Mouse (Mus musculus): ENCODE data around the gene Pdhx. TPM values are rescaled to one million over a fixed set of nuclear protein-coding genes. Genes with fewer than 3 reads are reported as not detected.

Gene Pdhx
- polyA plus RNA-seq, 1 experiment from 2014 or later, result 59.3 TPM

DNA sequence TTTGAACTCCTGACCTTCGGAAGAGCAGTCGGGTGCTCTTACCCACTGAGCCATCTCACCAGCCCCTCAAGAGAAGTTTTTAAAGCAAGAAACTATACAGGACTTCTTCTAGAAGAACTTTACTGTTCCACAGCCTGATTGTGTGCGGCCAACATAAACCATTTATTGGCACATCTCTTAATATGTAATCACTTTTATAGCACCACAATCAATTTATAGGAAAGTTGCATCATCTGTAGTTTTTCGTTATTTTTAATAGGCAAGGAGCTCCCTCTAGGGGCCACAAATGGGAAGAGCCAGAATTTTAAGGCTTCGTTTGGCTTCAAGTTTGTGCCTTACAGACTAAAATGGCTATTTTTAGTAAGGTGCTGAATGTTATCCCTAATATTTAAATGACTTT lies 11.1 kb upstream of the Pdhx start:
- H3K27me3 ChIP-seq, result no peaks in the 10 kb centered on the region
- H3K36me3 ChIP-seq (ENCODE audit: poor library complexity, severe bottlenecking), result peaks cover 19% of the 10 kb centered on the region
- no peaks in the 10 kb centered on the region for H3K9me3 ChIP-seq (replicated peaks)
- ATAC-seq, result no peak
- 65% methylated on average over 5 of the region's 5 CpGs for WGBS
- H3K9ac ChIP-seq, result no peak overlapping the region
- 0 out of 2 replicates have a peak, but pooled peaks cover under 1% of the 10 kb centered on the region for H3K4me1 ChIP-seq
- H3K4me2 ChIP-seq, result no peak overlapping the region
- no peak overlapping the region for H3K4me3 ChIP-seq
- H3K27ac ChIP-seq, result no peak overlapping the region

DNA sequence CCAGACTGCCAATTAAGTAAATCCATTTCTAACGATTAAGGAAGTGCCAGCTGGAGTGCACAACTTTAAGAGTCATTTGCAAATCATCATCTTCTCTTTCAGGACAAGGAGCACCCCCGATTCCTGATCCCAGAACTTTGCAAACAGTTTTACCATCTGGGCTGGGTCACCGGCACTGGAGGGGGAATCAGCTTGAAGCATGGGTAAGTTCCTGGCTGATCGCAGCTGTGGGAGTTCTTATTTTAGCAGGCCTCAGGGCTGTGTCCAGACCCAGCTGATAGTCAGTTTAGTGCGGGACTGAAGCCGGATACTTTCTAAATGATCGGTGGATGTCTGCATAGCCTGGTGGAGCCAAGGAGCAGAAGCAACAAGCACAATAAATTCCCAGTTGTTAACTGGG lies 9.5 kb upstream of the Pdhx start:
- Histone ChIP-seq H3K4me1 (no peaks in the 10 kb centered on the region), H3K9ac (no peak overlapping the region), H3K36me3 (ENCODE audit: poor library complexity, severe bottlenecking) (0 out of 2 replicates have a peak, but pooled peaks cover 4% of the 10 kb centered on the region), H3K4me3 (no peak overlapping the region), H3K9me3 (replicated peaks) (no peaks in the 10 kb centered on the region), H3K27ac (no peak overlapping the region), H3K4me2 (no peak overlapping the region), H3K27me3 (no peaks in the 10 kb centered on the region)
- ATAC-seq, result no peak
- WGBS, result 80% methylated on average over 7 of the region's 7 CpGs

DNA sequence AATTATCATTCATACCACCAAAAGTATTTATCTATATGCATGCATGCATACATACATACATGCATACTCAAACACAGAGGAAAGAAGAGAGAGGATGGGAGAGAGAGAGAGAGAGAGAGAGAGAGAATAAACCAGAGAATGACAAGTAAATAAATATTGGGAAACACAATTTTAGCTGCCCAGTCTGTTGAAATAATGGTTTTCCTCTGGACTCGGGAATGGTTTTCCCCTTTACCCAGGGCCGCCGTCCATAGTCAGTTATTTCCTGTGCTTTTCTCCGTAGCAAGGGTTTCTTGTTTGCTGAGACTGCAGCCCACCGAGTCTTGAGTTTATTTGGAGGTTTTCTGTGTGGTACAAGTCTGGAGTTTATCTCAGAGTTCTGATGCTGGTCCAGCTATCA lies 8.4 kb upstream of the Pdhx start:
- Histone ChIP-seq H3K27me3 (no peaks in the 10 kb centered on the region), H3K36me3 (ENCODE audit: poor library complexity, severe bottlenecking) (0 out of 2 replicates have a peak, but pooled peaks cover 4% of the 10 kb centered on the region), H3K4me3 (no peak overlapping the region), H3K4me1 (no peaks in the 10 kb centered on the region), H3K9ac (no peak overlapping the region), H3K4me2 (no peak overlapping the region), H3K27ac (no peak overlapping the region), H3K9me3 (replicated peaks) (no peaks in the 10 kb centered on the region)
- ATAC-seq, result no peak
- WGBS, result 85% methylated on average over 5 of the region's 5 CpGs

DNA sequence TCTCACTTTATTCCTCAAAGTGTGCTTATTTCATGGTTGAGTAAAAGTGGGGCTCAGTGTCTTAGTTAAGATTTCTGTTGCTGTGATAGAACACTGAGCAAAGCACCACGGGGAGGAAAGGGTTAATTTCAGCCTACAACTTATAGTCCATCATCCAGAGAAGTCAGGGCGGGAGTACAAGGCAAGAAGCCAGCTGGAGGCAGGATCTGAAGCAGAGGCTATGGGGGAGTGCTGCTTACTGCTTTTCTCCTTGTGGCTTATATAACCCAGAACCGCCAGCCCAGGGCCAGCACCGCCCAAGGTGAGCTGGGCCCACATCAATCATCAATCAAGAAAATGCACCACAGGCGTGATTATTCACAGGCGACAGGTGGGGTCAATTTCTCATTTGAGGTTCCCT lies 7.8 kb upstream of the Pdhx start:
- Histone ChIP-seq H3K4me1 (no peaks in the 10 kb centered on the region), H3K9ac (no peak overlapping the region), H3K9me3 (replicated peaks) (no peaks in the 10 kb centered on the region), H3K36me3 (ENCODE audit: poor library complexity, severe bottlenecking) (0 out of 2 replicates have a peak, but pooled peaks cover 4% of the 10 kb centered on the region), H3K27me3 (no peaks in the 10 kb centered on the region), H3K4me2 (no peak overlapping the region), H3K4me3 (no peak overlapping the region), H3K27ac (no peak overlapping the region)
- 76% methylated on average over 6 of the region's 6 CpGs for WGBS
- ATAC-seq, result no peak

DNA sequence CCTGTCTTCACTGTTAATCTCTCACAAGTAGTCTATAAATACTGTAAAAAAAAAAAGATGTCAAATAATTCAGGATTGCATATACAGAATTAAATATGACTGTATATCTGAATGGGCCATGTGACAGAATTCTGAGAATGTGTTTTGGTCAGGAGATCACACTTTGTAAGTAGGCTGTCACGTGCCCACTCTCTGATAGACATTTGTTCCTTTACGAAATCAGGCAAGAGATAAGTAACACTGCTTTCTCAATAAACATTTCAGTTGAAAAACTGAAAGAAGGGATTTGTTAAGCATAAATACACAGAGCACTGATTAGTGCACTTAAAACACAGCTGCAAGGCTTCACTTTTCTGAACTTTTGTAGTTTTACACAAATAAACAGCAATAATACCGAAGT lies 2.7 kb downstream of the Pdhx start:
- no peaks in the 10 kb centered on the region for H3K27me3 ChIP-seq
- no peaks in the 10 kb centered on the region for H3K9me3 ChIP-seq (replicated peaks)
- no peak overlapping the region for H3K9ac ChIP-seq
- no peak overlapping the region for H3K4me3 ChIP-seq
- no peaks in the 10 kb centered on the region for H3K36me3 ChIP-seq (ENCODE audit: poor library complexity, severe bottlenecking)
- H3K4me1 ChIP-seq, result peaks cover 26% of the 10 kb centered on the region
- H3K4me2 ChIP-seq, result no peak overlapping the region
- ATAC-seq, result no peak
- H3K27ac ChIP-seq, result no peak overlapping the region
- 72% methylated on average over 3 of the region's 3 CpGs for whole genome bisulfite sequencing

DNA sequence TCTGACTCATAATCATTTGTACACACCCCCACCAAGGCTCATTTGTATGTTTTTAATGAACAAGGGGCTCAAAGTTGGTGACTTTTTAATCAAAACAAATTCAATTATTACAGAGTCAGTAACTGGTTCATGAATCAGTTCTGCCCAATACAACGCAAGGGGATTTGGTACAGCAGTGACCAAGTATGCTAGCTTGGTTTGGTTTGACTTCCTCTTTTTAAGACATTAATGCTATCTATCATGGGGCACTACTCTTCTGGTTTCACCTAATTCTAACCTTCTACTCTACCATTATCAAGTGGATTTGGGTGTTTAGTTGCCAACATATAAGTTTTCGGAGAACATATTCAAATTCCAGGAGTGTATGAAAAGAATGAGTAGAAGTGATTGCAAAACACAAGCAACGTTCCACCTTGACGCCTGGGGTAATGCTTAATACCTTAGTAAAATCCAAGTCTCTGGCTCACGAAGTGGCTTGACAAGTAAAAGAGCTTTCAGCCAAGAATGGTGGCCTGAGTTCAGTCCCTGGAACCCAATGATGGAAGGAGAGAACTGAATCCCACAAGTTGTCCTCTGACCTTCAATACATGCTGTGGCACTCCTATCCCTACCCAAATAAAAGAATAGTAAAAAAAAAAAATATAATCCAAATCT lies 3.4 kb downstream of the Pdhx start:
- H3K4me1 ChIP-seq, result peaks cover 26% of the 10 kb centered on the region
- no peak overlapping the region for H3K27ac ChIP-seq
- ATAC-seq, result no peak
- WGBS, result 96% methylated on average over 5 of the region's 5 CpGs
- no peak overlapping the region for H3K4me3 ChIP-seq
- no peaks in the 10 kb centered on the region for H3K27me3 ChIP-seq
- H3K9me3 ChIP-seq (replicated peaks), result no peaks in the 10 kb centered on the region
- H3K9ac ChIP-seq, result no peak overlapping the region
- H3K36me3 ChIP-seq (ENCODE audit: poor library complexity, severe bottlenecking), result no peaks in the 10 kb centered on the region
- no peak overlapping the region for H3K4me2 ChIP-seq

DNA sequence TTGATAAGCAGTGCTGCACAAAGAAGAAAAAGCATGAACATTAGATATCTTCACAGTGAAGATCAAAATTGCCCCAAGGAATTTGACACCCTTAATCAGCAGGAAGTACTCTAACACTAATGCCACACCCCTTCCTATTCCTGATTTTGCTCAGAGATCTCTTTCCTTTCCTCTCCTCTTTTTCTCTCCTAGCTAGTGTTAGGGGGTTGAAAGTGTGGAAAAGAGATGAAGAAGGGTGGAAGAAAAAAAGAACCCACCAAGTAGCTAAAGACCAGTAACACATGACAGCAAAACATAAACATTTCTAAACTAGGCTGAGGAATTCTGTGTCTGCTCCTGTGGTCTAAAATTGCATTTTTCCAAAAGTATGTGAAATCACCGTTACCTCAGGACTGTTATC lies 4.7 kb downstream of the Pdhx start:
- Histone ChIP-seq H3K9me3 (replicated peaks) (no peaks in the 10 kb centered on the region), H3K9ac (no peak overlapping the region), H3K36me3 (ENCODE audit: poor library complexity, severe bottlenecking) (no peaks in the 10 kb centered on the region), H3K4me3 (no peak overlapping the region), H3K27ac (no peak overlapping the region), H3K27me3 (no peaks in the 10 kb centered on the region), H3K4me1 (peaks cover 21% of the 10 kb centered on the region), H3K4me2 (no peak overlapping the region)
- ATAC-seq, result no peak
- WGBS, result 94% methylated on average over 1 of the region's 1 CpGs

DNA sequence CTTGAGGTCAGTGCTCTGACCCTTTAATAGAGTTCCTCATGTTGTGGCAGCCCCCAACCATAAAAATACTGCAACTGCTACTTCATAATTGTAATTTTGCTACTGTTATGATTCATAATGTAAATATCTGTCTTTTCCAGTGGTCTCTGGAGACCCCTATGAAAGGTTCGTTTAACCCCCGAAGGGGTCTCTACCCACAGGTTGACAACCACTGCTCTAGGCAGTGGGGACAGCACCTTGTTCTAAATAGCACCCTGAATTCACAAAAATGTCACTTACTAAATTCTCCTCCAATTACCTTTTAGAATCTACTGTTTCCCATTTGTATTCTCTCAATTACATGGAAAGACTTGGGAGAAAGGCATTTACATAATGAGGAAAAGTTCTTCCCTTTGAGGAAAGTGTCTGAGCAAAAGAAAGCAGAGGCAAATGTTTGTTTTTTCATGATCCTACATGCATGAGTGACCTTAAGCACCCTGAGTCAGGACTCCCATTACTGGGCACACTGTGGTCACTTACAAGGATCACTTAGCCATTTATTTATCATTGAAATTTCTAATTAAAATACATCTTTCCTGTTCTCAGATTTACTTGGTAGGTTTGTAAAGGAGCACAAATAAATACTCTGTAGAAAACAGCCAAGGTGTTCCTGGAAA lies 5.6 kb downstream of the Pdhx start:
- no peaks in the 10 kb centered on the region for H3K9me3 ChIP-seq (replicated peaks)
- H3K27ac ChIP-seq, result no peak overlapping the region
- H3K27me3 ChIP-seq, result no peaks in the 10 kb centered on the region

DNA sequence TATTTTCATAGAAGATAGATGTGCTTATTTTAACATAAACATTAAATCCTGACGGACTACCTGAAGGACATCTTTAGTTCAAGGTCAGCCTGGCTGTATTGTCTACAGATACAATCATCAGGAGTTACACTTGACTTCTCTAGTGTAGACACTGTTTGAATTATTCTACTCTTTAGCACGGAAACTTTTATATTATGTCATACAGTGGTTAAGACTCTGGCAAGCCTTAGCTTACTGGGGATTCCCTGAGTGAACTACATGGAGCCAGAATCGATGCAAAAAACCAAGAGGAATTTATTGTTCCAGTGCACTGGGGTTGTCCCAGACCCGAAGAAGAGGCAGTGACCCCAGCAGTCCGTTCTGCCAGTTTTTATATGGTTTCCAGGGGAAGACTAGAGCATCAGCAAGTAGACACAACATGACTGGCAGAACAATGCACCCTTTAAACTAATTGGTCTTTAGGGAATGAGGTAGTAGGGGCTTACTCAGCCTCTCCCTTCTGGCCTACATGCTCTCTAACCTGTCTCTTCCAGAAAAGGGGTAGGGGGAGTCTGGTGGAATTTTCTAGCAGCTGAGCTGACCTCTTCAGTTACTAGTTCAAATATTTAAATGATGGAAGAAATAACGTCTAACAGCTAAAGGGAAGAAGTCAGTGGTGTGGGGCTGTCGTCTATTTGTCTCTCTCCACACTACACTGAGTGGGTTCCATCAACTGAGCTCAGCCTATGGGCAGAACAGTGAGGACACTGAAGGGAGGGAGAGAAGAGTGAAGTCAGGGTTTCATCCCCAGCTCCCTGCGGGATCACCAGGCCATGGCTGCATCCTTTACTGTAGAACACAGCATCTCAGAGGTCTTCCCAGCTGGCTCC lies 6.4 kb downstream of the Pdhx start:
- Histone ChIP-seq H3K36me3 (ENCODE audit: poor library complexity, severe bottlenecking) (no peaks in the 10 kb centered on the region), H3K9ac (no peak overlapping the region), H3K27ac (no peak overlapping the region), H3K9me3 (replicated peaks) (no peaks in the 10 kb centered on the region), H3K27me3 (no peaks in the 10 kb centered on the region), H3K4me2 (no peak overlapping the region), H3K4me3 (no peak overlapping the region), H3K4me1 (peaks cover 19% of the 10 kb centered on the region)
- no peak for ATAC-seq
- 83% methylated on average over 8 of the region's 8 CpGs for WGBS

More for the DNA sequence above, 5.6 kb downstream of the Pdhx start:
- no peak for ATAC-seq
- Histone ChIP-seq H3K9ac (no peak overlapping the region), H3K4me2 (no peak overlapping the region), H3K4me3 (no peak overlapping the region), H3K4me1 (peaks cover 27% of the 10 kb centered on the region), H3K36me3 (ENCODE audit: poor library complexity, severe bottlenecking) (no peaks in the 10 kb centered on the region)
- 94% methylated on average over 2 of the region's 2 CpGs for WGBS

DNA sequence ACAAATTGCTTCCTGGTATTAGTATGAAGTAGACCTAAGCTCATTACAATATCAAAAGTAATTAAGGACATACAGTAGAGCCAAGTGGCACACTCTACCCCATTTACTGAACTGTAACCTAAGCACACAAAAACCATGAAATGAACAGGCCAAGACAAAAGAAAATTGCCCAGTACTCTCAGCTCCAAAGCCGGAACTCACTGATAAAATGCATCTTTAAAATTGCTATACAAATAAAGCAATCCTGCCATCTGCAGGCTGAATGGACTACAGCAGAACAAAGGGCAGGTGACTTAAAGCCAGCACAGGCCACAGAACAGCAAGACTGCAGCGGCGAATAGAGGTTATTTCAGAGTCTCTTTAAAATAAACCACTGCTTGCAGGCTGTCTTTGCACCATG lies 10.4 kb downstream of the Pdhx start:
- ATAC-seq, result peak; percentile 53; the same call in 1 of the 2 replicates
- no peaks in the 10 kb centered on the region for H3K27me3 ChIP-seq
- no peak overlapping the region for H3K4me2 ChIP-seq
- H3K27ac ChIP-seq, result no peak overlapping the region
- H3K4me1 ChIP-seq, result peaks cover 10% of the 10 kb centered on the region
- 23% methylated on average over 3 of the region's 3 CpGs for WGBS
- H3K4me3 ChIP-seq, result no peak overlapping the region
- H3K36me3 ChIP-seq (ENCODE audit: poor library complexity, severe bottlenecking), result no peaks in the 10 kb centered on the region
- 0 out of 2 replicates have a peak overlapping the region, but pooled peaks have one; percentile 13 for H3K9ac ChIP-seq
- H3K9me3 ChIP-seq (replicated peaks), result no peaks in the 10 kb centered on the region

DNA sequence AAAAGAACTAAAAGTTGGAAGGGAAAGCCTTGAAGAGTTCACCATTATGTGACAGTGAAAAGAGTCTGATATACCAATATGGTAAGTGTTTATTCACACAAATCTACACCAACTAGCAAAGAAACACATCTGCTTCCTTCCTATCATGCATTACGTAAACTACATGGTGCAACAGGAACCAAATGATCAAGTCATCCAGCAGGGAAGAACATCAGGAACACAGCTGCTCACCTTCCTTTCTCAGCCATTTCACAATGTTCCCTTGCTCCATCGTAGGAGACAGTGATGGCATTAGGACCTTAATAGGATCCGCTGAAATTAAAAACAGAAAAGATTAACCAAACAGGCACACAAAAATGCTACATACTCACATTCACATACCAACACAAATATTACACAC lies 15.0 kb downstream of the Pdhx start:
- Histone ChIP-seq H3K36me3 (ENCODE audit: poor library complexity, severe bottlenecking) (peaks cover 5% of the 10 kb centered on the region; the same call in 1 of the 2 replicates), H3K4me1 (peaks cover 10% of the 10 kb centered on the region), H3K27me3 (no peaks in the 10 kb centered on the region), H3K27ac (no peak overlapping the region), H3K4me3 (no peak overlapping the region), H3K9me3 (replicated peaks) (no peaks in the 10 kb centered on the region), H3K4me2 (no peak overlapping the region), H3K9ac (no peak overlapping the region)
- ATAC-seq, result no peak
- WGBS, result 90% methylated on average over 3 of the region's 3 CpGs

DNA sequence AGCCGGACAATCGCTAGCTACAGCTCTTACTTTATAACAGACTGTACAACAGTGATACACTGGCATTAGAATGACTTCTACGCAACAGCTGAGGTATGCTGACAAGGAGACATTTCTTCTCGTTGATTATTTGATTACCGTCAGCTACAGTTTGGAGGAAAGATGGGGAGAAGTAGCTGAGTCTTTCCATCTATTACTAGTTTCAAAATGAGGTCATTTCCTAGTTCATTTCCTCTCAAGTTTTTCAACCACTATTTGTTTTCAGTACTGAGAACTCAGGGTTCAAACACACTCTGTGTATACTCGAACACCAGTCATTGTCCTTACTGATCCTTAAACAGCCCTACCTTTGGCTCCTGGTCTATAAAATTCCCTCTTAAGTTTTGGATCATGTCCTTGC lies 17.5 kb downstream of the Pdhx start:
- WGBS, result 94% methylated on average over 6 of the region's 6 CpGs
- no peak for ATAC-seq

More for the DNA sequence above, 17.5 kb downstream of the Pdhx start:
- Histone ChIP-seq H3K4me2 (no peak overlapping the region), H3K9me3 (replicated peaks) (no peaks in the 10 kb centered on the region), H3K27ac (no peak overlapping the region), H3K4me3 (no peak overlapping the region), H3K9ac (no peak overlapping the region), H3K27me3 (no peaks in the 10 kb centered on the region), H3K4me1 (0 out of 2 replicates have a peak, but pooled peaks cover 4% of the 10 kb centered on the region), H3K36me3 (ENCODE audit: poor library complexity, severe bottlenecking) (peaks cover 5% of the 10 kb centered on the region; the same call in 1 of the 2 replicates)

Measured in forebrain, embryonic 13.5 days (tissue).